Mouse (Mus musculus) frontal cortex, adult 2 months (tissue): ENCODE measurements at regions not wholly inside any gene's neighbourhood (a gene's known extent, or its start where the extent isn't known, plus 50 kb on each side); places are given as distances from the start of the nearest gene placed in this dataset.

Experiments used
- DNase-seq, 2 experiments: peaks; one replicate each; pipeline ENCODE4 v3.0.0; 2022; ENCODE audit warnings: low spot score in 1 of 2; ENCODE audit errors: extremely low spot score in 1 of 2

DNA sequence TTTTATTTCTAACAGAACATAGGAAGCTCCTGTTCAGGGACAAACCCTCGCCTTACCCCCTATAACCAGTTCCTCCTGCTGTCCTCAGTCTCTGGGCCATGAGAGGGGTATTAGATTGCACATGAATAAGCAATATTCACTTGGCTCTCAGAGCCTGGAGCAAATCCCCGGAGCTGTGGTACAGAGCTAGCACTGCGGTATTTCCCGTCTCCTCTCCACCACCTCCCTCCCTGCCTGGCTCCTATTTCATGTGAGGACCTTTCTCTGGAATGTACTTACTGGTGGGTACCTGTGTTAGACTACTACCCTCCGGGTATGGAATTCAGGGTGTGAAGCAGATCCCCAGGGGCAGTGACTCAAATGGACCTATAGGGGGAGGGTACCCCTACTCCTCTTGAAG lies 206.9 kb upstream of the Cadm1 start:
- no peak for DNase-seq

GRCm38 (mm10) chr9:47327575-47327974 lies 202.4 kb upstream of the Cadm1 start:
- peak; percentile 3 to 58 for DNase-seq

DNA sequence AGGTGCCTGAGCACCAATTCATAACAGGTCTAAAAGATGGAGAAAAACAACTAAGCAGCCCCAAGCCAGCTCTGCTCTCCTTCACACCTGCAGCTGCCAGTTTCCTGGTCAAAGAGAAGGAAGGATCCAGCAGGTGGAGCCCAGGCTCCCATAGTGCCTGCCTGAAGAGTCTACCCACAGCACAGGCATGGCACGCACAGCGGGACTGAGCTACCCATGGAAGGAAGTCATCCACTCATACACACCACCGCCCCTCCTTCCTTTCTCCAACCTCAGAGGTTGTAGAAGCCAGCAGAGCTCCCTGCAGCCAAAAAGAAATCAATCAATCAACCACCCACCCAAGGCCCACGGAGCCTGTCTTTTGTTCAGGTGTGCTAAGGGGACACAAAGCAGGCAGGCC lies 197.0 kb upstream of the Cadm1 start:
- peak in 1 of 2 experiments; percentile 22 for DNase-seq

DNA sequence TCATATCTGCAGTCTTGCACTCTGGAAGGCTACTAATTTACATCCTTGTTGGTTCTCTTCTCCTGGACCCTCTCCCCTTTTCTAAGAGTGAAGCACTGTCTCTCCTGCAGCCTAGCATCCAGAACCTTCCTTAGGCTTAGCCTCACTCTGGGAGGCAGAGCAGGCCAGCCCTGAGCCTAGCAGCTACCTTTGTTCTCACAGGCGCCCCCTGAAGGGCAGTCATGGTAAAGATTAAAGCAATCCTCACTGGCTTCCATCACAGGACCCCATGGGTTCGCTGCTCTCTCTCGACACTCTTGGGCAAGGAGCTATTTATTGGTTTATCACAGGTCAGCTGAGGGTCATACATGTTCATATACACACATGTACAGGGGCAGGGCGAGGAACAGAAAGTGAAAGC lies 191.8 kb upstream of the Cadm1 start:
- peak in 1 of 2 experiments; percentile 20 for DNase-seq

- no peak for DNase-seq
Observed at GRCm38 (mm10) chr9:47346527-47347111, 183.4 kb upstream of the Cadm1 start.

DNA sequence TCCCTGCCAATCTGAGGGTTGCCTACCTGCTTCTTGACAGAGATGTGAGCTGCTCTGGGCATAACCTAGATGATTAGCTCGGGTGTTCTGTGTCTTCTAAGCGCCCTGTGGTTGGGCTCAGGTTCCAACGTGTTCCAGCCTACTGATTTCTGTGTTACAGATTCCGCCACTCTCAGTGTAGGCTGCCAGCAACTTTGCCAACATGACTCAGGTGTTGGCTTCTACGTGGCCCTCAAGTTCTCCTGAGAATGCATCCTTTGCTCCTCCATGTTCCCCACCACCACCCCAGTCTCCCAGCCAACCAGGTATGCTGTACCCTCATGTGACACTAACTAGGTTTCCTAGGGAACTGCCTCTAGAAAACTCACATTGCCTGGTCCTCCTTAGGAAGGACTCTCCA lies 179.7 kb upstream of the Cadm1 start:
- no peak for DNase-seq

GRCm38 (mm10) chr9:47351036-47351435 lies 178.9 kb upstream of the Cadm1 start:
- no peak for DNase-seq

GRCm38 (mm10) chr9:47353017-47353416 lies 177.0 kb upstream of the Cadm1 start:
- no peak for DNase-seq

DNA sequence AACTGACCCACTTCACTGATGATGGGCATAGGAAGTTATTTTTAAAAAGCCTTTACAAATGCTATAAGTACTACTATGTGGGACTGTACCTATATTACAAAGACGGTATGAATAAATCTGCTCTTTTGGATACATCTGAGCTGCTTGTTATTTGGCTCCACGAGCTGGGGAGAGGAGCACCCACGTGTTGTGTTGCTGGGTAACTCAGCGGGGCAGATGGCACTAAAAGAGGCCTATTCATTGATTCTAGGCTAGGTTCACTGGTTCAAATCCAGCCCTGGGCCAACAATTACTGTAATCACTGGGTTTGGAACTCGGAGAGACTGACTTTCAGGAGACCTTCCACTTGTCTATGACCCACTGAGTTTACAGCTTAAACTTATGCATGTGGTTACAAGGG lies 176.0 kb upstream of the Cadm1 start:
- no peak for DNase-seq

- no peak for DNase-seq
Observed at GRCm38 (mm10) chr9:47354423-47354822, 175.6 kb upstream of the Cadm1 start.

DNA sequence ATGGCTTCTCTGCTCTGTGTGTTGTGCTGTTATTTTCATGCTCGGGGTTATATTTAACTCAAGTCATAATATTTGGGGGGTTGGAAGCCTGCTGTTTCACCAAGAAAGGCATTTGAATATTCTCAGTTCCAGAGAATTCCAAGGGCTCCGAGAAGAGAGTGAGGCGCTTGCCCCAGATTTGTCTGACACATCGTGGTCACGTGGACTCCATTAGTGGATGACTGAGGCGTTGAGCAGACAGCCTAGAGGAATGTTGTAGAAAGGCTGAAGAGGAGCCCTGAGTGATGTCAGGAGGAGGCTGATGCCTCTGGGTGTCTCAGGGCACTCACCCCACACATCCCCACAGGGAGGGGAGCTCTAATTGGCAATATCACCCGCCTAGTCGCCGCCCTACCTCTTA lies 175.1 kb upstream of the Cadm1 start:
- peak; percentile 47 to 78 for DNase-seq

GRCm38 (mm10) chr9:47357756-47358399 lies 172.1 kb upstream of the Cadm1 start:
- peak in 1 of 2 experiments; percentile 40 for DNase-seq

DNA sequence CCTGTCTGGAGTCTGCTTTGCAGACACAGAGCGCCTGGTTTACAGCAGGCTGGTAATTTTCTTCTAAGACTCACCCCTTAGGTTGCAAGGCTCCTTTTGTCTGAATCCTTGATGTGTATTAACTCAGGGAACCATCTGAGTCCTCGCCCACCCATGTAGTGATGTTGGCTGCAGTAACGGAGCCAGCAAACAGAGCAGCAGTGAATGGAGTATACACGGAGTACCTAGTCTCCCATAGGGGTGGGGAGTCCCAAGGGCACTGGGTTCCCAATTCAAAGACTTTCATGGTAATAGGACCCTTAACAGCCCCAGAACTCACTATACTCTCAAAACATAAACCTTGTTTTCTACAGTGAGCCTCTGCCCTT lies 171.6 kb upstream of the Cadm1 start:
- DNase-seq, result no peak

GRCm38 (mm10) chr9:47363086-47363485 lies 166.9 kb upstream of the Cadm1 start:
- no peak for DNase-seq

- DNase-seq, result no peak
Observed at GRCm38 (mm10) chr9:47364762-47365161, 165.2 kb upstream of the Cadm1 start.

DNA sequence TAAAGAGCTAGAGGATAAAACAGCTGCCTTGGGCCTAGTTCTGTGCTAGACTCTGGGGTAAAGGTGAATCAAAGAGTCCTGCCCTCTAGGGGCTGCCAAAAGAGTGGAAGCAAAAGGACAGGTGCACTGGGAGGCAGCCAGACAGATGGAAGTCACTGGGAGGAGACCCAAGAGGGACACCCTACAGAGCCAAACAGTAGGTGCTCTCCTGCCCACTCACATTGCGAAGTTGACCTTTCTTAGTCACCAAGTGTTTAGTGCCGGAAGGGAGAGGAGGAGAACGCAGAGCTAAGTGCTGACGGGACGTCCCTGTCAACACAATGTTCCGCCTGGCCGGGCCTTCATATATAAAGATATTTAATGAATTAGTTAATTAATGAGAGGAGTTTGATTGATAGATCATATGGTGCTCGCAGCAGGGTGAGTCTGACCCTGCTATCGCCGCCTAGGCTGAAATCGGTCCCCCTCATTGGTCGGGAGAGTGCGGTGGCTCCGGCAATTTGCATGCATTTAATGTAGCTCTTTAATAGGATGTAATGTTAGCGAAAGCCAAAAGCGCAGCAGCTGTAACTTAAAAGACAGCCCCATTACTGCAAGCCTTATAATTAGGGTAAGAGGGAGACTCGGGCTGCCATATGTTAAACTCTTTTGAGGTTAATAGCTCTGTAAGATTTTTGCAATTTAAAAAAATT lies 162.6 kb upstream of the Cadm1 start:
- DNase-seq, result no peak

DNA sequence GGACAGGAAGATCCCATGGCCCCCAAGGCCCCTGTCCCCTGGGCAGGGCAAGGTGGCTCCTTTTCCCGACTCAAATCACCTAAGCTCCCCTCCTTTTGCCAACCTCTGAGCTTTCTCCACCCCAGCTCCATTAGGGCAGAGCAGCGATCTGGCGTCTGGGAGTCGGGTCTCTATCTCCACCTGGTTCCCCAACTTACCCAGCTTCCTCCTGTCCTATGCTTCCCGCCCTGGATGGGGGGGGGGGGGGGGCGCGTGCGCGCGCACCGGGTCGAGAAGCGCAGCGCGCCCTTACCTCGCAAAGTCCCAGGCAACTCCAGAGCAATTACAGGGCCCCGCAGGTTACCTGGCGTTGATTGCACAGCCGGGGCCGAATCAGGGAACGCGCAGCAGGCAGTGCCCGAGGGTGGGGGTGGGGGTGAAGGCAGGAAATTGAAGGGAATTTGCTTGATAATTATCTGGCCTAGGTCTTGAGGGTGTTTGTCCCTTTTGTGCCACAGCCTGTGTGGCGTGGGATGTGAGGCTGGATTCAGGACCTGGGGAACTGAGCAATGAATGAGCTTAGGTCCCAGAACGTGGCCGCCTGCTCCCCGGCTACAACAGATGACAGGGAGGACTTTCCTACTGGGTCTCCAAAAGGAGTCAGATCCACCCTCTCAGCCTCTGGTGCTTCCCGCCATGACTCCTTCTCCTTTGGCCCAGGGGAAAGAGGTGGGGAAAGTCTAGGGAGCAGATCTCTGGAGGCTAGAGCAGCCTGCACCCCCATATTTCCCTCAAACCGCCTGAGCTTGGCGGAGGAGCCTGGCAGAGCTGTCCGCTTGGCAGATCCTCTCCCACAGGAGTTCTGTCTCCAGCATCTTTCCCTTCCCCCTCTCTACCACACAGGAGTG lies 161.7 kb upstream of the Cadm1 start:
- no peak for DNase-seq

DNA sequence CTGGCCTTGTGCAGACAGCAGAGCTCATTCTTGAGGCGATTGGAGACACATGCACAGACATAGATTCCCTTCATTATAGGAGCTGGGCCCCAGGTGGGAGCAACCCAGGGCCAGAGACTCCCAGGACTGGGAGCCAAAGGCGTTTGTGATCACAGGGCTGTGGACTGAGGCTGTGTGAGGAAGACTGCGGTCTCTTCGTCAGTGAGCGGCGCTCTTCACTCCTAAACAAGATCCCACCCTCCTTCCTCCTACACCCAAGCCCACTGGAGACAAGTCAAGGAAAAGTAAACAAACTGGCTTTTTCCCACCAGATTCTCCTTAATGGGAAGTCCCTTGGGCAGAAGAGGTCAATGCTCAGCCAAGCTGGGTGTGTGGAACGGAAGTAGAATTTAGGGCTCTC lies 157.7 kb upstream of the Cadm1 start:
- DNase-seq, result no peak

DNA sequence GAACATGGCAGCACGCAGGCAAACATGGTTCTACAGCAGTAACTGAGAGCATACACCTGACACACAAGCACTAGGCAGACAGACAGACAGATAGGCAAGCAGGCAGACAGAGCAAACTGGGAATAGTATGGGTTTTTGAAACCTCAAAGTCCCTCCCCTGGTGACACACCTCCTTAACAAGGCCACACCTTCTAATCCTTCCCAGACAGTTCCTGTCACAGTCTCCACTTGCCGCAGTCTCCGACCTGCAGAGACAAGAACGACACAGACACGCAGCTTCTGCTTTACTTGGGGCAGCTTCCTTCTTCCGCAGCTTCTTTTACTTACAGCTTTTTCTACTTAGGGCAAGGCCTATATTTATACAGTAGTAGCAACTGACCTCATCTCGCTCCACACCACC lies 155.9 kb upstream of the Cadm1 start:
- no peak for DNase-seq

DNA sequence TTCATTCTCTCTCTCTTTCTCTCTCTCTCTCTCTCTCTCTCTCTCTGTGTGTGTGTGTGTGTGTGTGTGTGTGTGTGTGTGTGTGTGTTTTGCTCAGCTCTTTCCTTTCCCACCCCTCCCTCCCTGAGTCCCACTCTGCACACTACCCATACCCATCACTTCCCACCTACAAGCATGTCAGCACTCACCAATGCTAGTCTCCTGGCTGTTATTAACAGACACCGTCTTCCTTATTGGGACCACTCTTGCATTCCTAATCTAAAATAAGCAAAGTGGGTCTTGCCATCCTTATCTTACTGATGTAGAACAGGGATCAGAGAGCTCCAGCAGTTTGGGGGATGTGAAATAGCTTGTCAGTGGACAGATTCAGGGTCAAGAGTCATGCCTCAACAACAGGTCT lies 153.3 kb upstream of the Cadm1 start:
- no peak for DNase-seq

GRCm38 (mm10) chr9:47378541-47378940 lies 151.4 kb upstream of the Cadm1 start:
- DNase-seq, result no peak
